Mouse (Mus musculus): ENCODE results near the gene Rhoh. TPM values are rescaled to one million over a fixed set of nuclear protein-coding genes. Genes with fewer than 3 reads are reported as not detected.

Rhoh gene
- polyA plus RNA-seq, 1 experiment = 0.63 TPM

DNA sequence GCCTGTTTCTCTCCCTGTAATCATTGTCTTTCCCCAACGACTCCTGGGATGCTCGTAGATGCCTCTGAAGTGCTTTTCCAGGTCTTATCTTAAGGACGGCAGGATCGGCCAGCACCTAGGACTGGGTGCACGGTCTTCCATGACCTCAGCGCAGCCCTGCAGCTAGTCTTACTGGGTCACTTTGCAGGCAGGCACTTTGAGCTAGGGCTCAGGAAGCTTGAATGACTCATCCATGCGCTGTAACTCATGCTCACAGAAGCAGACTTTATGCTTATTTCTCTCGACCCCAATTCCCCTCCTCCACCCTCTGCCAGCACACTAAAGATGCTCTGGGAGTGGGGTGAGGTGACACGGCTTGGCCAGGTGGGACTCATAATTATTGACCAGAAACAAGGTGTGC lies 41.8 kb downstream of the Rhoh start:
- no peak overlapping the region for H3K4me3 ChIP-seq (ENCODE audit: control insufficient read depth, low read depth, low read length)

DNA sequence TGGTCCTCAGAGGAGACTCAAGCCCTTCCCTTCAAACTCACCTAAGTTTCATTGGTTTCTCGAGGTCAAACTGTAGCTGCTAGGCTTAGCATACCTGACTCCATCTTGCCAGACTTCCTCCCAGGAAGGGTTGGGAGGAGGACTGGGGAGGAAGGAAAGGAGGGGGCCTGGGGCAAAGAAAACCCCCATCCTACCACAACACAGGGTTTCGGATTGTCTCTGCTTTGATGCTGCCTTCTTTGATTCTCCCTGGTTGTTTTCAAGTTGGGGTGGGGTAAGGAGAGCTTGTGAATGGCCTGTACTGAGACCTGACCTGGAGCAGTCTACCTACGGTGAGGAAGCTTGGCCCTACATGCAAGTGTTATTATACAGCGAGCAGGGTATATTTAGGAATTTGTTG lies 43.5 kb downstream of the Rhoh start:
- no peak overlapping the region for H3K27ac ChIP-seq (ENCODE audit: control insufficient read depth, insufficient read depth, low read depth, low read length)
- H3K27me3 ChIP-seq (ENCODE audit: control insufficient read depth, insufficient read depth, low read length) = no peaks in the 10 kb centered on the region
- no peak for TF ChIP-seq POLR2A (IDR thresholded peaks at IDR 0.05; ENCODE audit: control insufficient read depth, low read depth, low read length)
- no peak for TF ChIP-seq CTCF (IDR thresholded peaks at IDR 0.05; ENCODE audit: control insufficient read depth, insufficient read depth, insufficient replicate concordance, low read depth, low read length)
- H3K4me3 ChIP-seq (ENCODE audit: control insufficient read depth, low read depth, low read length) = no peak overlapping the region
- peaks cover 3% of the 10 kb centered on the region for H3K4me1 ChIP-seq (ENCODE audit: control insufficient read depth, insufficient read depth, low read length)
- H3K36me3 ChIP-seq (ENCODE audit: control insufficient read depth, insufficient read depth, low read length) = no peaks in the 10 kb centered on the region

More for the DNA sequence above, 41.8 kb downstream of the Rhoh start:
- H3K4me1 ChIP-seq (ENCODE audit: control insufficient read depth, insufficient read depth, low read length) = peaks cover 3% of the 10 kb centered on the region
- H3K27ac ChIP-seq (ENCODE audit: control insufficient read depth, insufficient read depth, low read depth, low read length) = no peak overlapping the region
- H3K36me3 ChIP-seq (ENCODE audit: control insufficient read depth, insufficient read depth, low read length) = no peaks in the 10 kb centered on the region
- H3K27me3 ChIP-seq (ENCODE audit: control insufficient read depth, insufficient read depth, low read length) = no peaks in the 10 kb centered on the region
- no peak for TF ChIP-seq POLR2A (IDR thresholded peaks at IDR 0.05; ENCODE audit: control insufficient read depth, low read depth, low read length)

DNA sequence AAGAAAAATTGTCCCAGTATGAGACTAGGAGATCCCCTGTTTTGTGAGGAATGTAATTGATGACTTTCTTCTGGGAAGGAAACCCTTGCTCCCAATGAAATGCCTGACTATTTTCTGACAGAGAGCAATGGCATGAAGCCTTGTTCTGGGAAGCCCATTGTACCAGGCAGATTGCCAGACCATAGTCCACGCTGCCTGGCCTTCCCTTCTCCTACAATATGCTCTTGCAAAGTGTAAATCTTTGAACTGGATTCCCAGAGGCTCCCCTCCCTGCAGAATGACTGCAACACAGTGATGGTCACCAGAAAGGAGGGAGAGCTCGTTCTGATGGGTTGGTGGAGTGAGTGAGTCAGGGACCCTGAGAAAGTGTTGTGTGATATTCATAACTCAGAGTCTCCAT lies 47.7 kb downstream of the Rhoh start:
- no peaks in the 10 kb centered on the region for H3K4me1 ChIP-seq (ENCODE audit: control insufficient read depth, insufficient read depth, low read length)
- TF ChIP-seq POLR2A (IDR thresholded peaks at IDR 0.05; ENCODE audit: control insufficient read depth, low read depth, low read length) = no peak
- TF ChIP-seq CTCF (IDR thresholded peaks at IDR 0.05; ENCODE audit: control insufficient read depth, insufficient read depth, insufficient replicate concordance, low read depth, low read length) = no peak
- H3K36me3 ChIP-seq (ENCODE audit: control insufficient read depth, insufficient read depth, low read length) = no peaks in the 10 kb centered on the region
- no peaks in the 10 kb centered on the region for H3K27me3 ChIP-seq (ENCODE audit: control insufficient read depth, insufficient read depth, low read length)
- H3K4me3 ChIP-seq (ENCODE audit: control insufficient read depth, low read depth, low read length) = no peak overlapping the region
- H3K27ac ChIP-seq (ENCODE audit: control insufficient read depth, insufficient read depth, low read depth, low read length) = no peak overlapping the region

GRCm38 (mm10) chr5:65909321-65909720 lies 48.3 kb downstream of the Rhoh start:
- no peaks in the 10 kb centered on the region for H3K27me3 ChIP-seq (ENCODE audit: control insufficient read depth, insufficient read depth, low read length)
- no peaks in the 10 kb centered on the region for H3K4me1 ChIP-seq (ENCODE audit: control insufficient read depth, insufficient read depth, low read length)
- H3K4me3 ChIP-seq (ENCODE audit: control insufficient read depth, low read depth, low read length) = no peak overlapping the region
- TF ChIP-seq CTCF (IDR thresholded peaks at IDR 0.05; ENCODE audit: control insufficient read depth, insufficient read depth, insufficient replicate concordance, low read depth, low read length) = no peak
- TF ChIP-seq POLR2A (IDR thresholded peaks at IDR 0.05; ENCODE audit: control insufficient read depth, low read depth, low read length) = no peak
- H3K36me3 ChIP-seq (ENCODE audit: control insufficient read depth, insufficient read depth, low read length) = no peaks in the 10 kb centered on the region
- no peak overlapping the region for H3K27ac ChIP-seq (ENCODE audit: control insufficient read depth, insufficient read depth, low read depth, low read length)

- Histone ChIP-seq H3K36me3 (ENCODE audit: control insufficient read depth, insufficient read depth, low read length) (no peaks in the 10 kb centered on the region), H3K4me3 (ENCODE audit: control insufficient read depth, low read depth, low read length) (no peak overlapping the region), H3K4me1 (ENCODE audit: control insufficient read depth, insufficient read depth, low read length) (no peaks in the 10 kb centered on the region), H3K27me3 (ENCODE audit: control insufficient read depth, insufficient read depth, low read length) (no peaks in the 10 kb centered on the region), H3K27ac (ENCODE audit: control insufficient read depth, insufficient read depth, low read depth, low read length) (no peak overlapping the region)
- TF ChIP-seq POLR2A (IDR thresholded peaks at IDR 0.05; ENCODE audit: control insufficient read depth, low read depth, low read length) (no peak), CTCF (IDR thresholded peaks at IDR 0.05; ENCODE audit: control insufficient read depth, insufficient read depth, insufficient replicate concordance, low read depth, low read length) (no peak)
These were observed 49.4 kb downstream of the Rhoh start for GRCm38 (mm10) chr5:65910398-65910797.

DNA sequence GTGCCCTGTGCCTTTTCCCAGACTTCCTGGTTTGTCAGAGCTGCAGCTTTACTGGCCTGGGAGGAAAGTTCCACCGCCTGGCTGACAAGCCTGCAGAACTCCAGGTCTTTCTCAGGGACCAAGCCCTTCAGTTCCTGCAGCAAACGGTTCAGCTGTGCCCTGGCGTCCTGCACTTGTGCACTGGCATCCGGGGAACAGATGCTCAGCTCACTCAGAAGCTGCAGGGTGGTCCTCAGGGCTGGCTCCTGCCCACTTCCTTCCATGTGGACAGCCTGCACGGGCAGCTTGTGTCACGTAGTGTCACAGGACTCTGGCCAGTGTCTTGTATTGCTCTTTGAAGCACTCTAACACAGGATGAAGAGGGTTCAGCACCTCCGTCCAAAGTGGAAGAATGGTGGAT lies 50.7 kb downstream of the Rhoh start:
- no peak for TF ChIP-seq CTCF (IDR thresholded peaks at IDR 0.05; ENCODE audit: control insufficient read depth, insufficient read depth, insufficient replicate concordance, low read depth, low read length)
- TF ChIP-seq POLR2A (IDR thresholded peaks at IDR 0.05; ENCODE audit: control insufficient read depth, low read depth, low read length) = no peak
- no peaks in the 10 kb centered on the region for H3K36me3 ChIP-seq (ENCODE audit: control insufficient read depth, insufficient read depth, low read length)
- H3K4me1 ChIP-seq (ENCODE audit: control insufficient read depth, insufficient read depth, low read length) = no peaks in the 10 kb centered on the region
- no peak overlapping the region for H3K4me3 ChIP-seq (ENCODE audit: control insufficient read depth, low read depth, low read length)
- no peaks in the 10 kb centered on the region for H3K27me3 ChIP-seq (ENCODE audit: control insufficient read depth, insufficient read depth, low read length)
- H3K27ac ChIP-seq (ENCODE audit: control insufficient read depth, insufficient read depth, low read depth, low read length) = no peak overlapping the region

GRCm38 (mm10) chr5:65912201-65912600 lies 51.2 kb downstream of the Rhoh start:
- no peak for TF ChIP-seq POLR2A (IDR thresholded peaks at IDR 0.05; ENCODE audit: control insufficient read depth, low read depth, low read length)
- no peak for TF ChIP-seq CTCF (IDR thresholded peaks at IDR 0.05; ENCODE audit: control insufficient read depth, insufficient read depth, insufficient replicate concordance, low read depth, low read length)
- no peak overlapping the region for H3K4me3 ChIP-seq (ENCODE audit: control insufficient read depth, low read depth, low read length)
- H3K27me3 ChIP-seq (ENCODE audit: control insufficient read depth, insufficient read depth, low read length) = no peaks in the 10 kb centered on the region
- H3K36me3 ChIP-seq (ENCODE audit: control insufficient read depth, insufficient read depth, low read length) = no peaks in the 10 kb centered on the region
- H3K4me1 ChIP-seq (ENCODE audit: control insufficient read depth, insufficient read depth, low read length) = no peaks in the 10 kb centered on the region
- no peak overlapping the region for H3K27ac ChIP-seq (ENCODE audit: control insufficient read depth, insufficient read depth, low read depth, low read length)

DNA sequence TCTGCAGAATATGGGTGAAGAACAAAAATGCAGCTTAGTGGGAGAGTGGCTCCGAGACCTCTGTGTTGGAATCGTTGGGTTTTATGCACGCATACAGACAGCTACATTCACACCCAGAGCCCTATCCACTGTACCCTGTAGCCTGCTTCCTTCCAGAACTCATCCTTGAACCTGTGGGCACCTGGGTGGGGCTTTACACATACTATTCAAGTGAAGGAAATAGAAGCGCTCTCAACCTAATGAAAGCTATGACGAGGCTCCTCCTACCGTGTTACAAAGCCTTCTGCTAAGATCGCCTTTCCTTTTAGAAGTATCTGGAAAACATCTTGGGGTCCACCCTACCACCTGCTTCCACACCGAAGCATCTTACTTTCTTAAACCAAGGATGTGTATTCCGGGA lies 52.1 kb downstream of the Rhoh start:
- TF ChIP-seq POLR2A (IDR thresholded peaks at IDR 0.05; ENCODE audit: control insufficient read depth, low read depth, low read length) (no peak), CTCF (IDR thresholded peaks at IDR 0.05; ENCODE audit: control insufficient read depth, insufficient read depth, insufficient replicate concordance, low read depth, low read length) (no peak)
- no peak overlapping the region for H3K27ac ChIP-seq (ENCODE audit: control insufficient read depth, insufficient read depth, low read depth, low read length)
- no peaks in the 10 kb centered on the region for H3K27me3 ChIP-seq (ENCODE audit: control insufficient read depth, insufficient read depth, low read length)
- no peak overlapping the region for H3K4me3 ChIP-seq (ENCODE audit: control insufficient read depth, low read depth, low read length)
- no peaks in the 10 kb centered on the region for H3K4me1 ChIP-seq (ENCODE audit: control insufficient read depth, insufficient read depth, low read length)
- no peaks in the 10 kb centered on the region for H3K36me3 ChIP-seq (ENCODE audit: control insufficient read depth, insufficient read depth, low read length)
